Mouse (Mus musculus) urinary bladder, postnatal 36 days (tissue): Measurements from ENCODE around the gene Gm6309.
"Not testable (repeated sequence)": the region's sequence is repeated elsewhere in the genome, so short reads cannot be mapped to it uniquely, and the experiment has no call there.

Experiments used
- DNase-seq, 2 experiments: peaks; one replicate each; pipeline ENCODE4 v3.0.0; 2022; ENCODE audit warnings: low spot score in 2 of 2, mixed read lengths in 1 of 2

The Gm6309 gene

GRCm38 (mm10) chr5:146170621-146171020 is at the start of gene Gm6309:
TSS of gene Gm6309 (minus strand) at chr5:146170721.
- DNase-seq: not testable (repeated sequence)

- DNase-seq: no peak
Measured at GRCm38 (mm10) chr5:146205537-146205936, 35.0 kb upstream of the Gm6309 start.

GRCm38 (mm10) chr5:146203921-146204320 is 33.4 kb upstream of the Gm6309 start:
- DNase-seq: no peak

DNA sequence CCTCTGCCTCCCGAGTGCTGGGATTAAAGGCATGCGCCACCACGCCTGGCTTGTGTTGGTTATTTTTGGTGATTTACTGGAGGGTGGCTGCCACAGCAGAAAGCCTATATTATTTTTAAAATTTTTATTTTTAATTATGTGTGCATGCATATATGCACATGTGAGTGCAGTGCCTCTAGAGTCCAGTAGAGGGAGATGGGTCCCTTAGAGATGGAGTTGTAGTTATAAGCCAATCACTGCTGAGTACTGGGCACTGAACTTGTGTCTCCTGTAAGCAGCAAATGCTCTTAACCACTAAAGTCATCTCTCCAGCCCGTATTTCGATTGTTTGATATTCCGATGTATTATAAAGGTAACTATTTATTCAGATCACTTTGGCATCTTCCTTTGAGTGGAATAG is 30.1 kb upstream of the Gm6309 start:
- DNase-seq: no peak

GRCm38 (mm10) chr5:146199540-146199939 is 29.0 kb upstream of the Gm6309 start:
- no peak for DNase-seq

- no peak for DNase-seq
Measured at GRCm38 (mm10) chr5:146199073-146199472, 28.6 kb upstream of the Gm6309 start.

GRCm38 (mm10) chr5:146193360-146193759 is 22.8 kb upstream of the Gm6309 start:
- no peak for DNase-seq

- no peak for DNase-seq
Measured at GRCm38 (mm10) chr5:146190501-146191269, 20.2 kb upstream of the Gm6309 start.

DNA sequence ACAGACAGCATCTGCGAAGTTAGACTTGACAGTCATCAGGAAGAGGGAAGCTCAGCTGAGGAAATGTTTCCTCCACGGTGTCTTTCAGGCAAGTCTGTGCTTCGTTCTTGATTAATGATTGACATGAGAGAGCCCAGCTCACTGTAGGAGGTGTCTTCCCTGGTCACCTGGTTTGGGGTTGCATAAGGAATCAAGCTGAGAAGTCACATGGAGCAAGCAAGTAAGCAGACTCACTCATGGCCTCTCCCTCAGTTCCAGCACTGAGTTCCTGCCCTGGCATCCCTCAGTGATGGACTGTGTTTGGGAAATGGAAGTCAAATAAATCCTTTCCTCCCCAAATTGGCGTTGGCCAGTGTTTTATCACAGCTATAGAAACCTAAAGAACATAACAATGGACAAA is 19.6 kb upstream of the Gm6309 start:
- no peak for DNase-seq

DNA sequence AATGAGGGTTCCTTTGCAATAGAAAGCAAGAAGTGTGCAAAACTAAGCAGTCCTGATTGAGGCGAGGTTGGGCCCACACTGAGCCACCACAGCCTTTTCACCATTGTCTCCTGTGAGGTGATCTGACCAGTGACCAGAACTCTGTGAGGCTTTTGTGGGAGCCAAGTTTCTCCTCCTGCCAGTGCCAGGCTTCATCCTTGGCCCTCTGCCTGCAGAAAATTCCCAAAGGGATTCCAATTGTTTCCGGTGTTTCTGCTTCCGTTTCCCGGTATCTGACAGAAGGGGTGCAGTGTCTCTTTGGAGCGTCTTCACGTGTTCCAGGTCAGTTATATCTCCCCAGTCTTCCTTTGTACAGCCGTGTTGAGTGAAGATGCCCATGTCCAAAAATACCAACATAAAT is 18.2 kb upstream of the Gm6309 start:
- no peak for DNase-seq

DNA sequence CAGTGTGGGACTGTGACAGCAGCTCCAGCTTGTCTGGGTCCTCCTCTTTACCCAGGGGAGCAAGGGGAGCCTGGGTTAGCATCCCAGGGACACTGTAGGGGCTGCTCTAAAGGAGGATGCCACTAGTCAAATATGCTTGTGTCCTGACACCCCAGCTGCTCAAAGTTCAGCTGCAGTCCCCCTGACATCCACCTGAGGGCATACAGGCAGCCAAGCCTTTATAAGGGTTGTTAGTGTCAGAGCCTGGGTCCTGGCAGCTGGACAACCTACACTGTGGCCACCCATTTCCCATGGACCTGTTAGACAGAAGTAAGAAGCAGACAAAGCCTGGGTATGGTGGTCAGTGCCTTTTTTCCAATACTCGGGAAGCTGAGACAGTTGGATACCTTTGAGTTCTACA is 17.6 kb upstream of the Gm6309 start:
- DNase-seq: no peak

DNA sequence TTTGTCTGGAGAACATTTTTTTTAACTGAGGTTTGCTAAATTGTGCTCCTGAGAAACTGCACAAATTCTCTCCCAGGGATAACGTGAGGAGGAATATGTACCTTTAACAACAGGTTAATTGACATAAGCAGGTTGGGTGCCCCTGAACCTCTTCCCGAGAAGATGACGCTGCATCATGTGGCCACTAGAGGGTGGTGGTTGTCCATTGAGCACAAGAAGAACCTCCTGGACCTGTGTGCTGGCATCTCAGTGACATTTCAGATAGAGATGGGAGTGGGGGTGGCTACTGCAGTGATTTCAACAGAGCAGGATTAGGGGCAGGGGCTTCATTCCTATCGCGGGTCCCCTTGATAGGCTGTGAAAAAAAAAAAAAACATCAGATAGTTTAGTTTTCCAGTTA is 16.9 kb upstream of the Gm6309 start:
- peak; percentile 54 to 61 for DNase-seq

DNA sequence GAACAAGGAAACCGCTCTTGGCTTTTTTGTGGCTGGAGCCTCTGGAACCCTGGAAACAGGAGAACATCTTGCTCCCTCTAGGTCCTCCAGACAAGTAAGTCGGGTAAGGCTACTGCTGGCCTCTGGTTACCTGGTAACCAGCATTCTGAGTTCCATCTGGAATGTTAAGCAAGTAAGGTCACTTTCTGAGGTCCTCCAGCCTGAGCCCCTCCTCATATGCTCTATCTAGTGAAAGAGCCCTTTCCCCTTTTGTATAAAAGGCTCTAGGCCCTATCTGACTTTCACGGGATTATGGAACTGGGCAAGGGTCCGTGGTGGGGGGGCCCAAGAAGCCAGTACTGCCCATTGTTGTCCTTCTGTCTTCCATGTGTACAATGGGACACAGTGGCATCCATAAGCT is 14.7 kb upstream of the Gm6309 start, which contains the start of gene 1700001J03Rik:
TSS of gene 1700001J03Rik (minus strand) at position 101 of the 400 bp plus-strand sequence.
- not testable (repeated sequence) for DNase-seq

DNA sequence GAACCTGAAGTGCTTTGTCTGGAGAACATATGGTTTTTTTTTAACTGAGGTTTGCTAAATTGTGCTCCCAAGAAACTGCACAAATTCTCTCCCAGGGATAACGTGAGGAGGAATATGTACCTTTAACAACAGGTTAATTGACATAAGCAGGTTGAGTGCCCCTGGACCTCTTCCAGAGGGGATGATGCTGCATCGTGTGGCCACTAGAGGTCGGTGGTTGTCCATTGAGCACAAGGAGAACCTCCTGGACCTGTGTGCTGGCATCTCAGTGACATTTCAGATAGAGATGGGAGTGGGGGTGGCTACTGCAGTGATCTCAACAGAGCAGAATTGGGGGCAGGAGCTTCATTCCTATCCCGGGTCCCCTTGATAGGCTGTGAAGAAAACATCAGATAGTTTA is 2.2 kb upstream of the Gm6309 start:
- DNase-seq: peak in 1 of 2 experiments; percentile 8

GRCm38 (mm10) chr5:146160439-146160838 is 10.1 kb downstream of the Gm6309 start, which contains the start of gene Gm5565:
TSS of gene Gm5565 (minus strand) at chr5:146160539.
- not testable (repeated sequence) for DNase-seq

DNA sequence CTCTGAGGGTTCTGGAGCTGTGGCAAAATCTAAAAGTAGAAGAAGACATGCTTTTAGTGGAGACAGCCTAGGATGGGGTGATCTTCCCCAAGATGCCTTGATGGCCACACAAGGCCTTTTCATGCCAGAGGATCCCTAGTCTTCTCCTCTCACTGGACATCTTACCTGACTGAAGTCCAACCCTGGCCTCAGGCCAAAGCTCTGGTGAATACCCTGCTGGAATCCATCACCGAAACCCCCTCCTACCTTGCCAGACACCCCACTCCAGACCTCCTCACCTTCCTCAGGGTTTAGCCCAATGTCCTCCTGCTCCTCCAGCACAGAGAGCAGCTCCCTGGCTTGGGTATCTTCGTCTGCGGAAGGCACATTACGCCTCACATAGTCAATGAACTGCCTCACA is 12.2 kb downstream of the Gm6309 start:
- DNase-seq: not testable (repeated sequence)

GRCm38 (mm10) chr5:146150454-146150853 is 20.1 kb downstream of the Gm6309 start:
- DNase-seq: no peak

DNA sequence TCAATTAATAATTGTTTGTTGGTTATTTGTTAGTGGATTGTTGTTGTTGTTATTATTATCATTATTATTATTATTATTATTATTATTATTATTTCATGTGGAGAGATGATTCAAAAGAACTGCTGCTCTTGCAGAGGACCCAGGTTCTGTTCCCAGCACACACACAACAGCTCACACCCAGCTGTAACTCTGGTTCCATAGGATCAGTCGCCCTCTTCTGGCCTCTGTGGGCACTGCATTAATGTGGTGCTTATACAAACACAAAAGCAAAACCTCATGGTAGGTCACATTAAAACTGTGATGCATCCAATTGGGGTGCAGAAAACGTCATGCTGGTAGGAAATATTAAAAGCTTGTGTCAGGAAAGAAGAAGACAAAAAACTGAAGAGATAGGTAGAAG is 22.6 kb downstream of the Gm6309 start:
- DNase-seq: no peak
